Mouse (Mus musculus): ENCODE data around the gene Hnrnpab. TPM values are rescaled to one million over a fixed set of nuclear protein-coding genes. Genes with fewer than 3 reads are reported as not detected.
"Not testable (repeated sequence)": the region's sequence is repeated elsewhere in the genome, so short reads cannot be mapped to it uniquely, and the experiment has no call there.

Hnrnpab gene
- polyA plus RNA-seq, 1 experiment from 2014 or later, result 152 TPM

GRCm38 (mm10) chr11:51614256-51614655 lies 7.6 kb upstream of the Hnrnpab start:
- no peaks in the 10 kb centered on the region for H3K9me3 ChIP-seq (ENCODE audit: low read length)
- peak overlapping the region; percentile 96 for H3K27ac ChIP-seq (ENCODE audit: low read length)
- 69% methylated on average over 8 of the region's 8 CpGs for WGBS
- no peak overlapping the region for H3K4me3 ChIP-seq (ENCODE audit: low read depth, low read length)
- H3K27me3 ChIP-seq (replicated peaks; ENCODE audit: insufficient read depth, low read length), result no peaks in the 10 kb centered on the region
- no peaks in the 10 kb centered on the region for H3K36me3 ChIP-seq (ENCODE audit: insufficient read depth, low read length)
- TF ChIP-seq CTCF (IDR thresholded peaks at IDR 0.05) (no peak; the same call in 1 of the 2 replicates), EP300 (IDR thresholded peaks at IDR 0.05) (no peak)
- DNase-seq (ENCODE audit: low spot score), result no peak
- ATAC-seq, result no peak
- no peak overlapping the region for H3K9ac ChIP-seq (replicated peaks; ENCODE audit: low read depth)
- H3K4me2 ChIP-seq (replicated peaks; ENCODE audit: low read depth, low read length), result no peak overlapping the region
- H3K4me1 ChIP-seq (ENCODE audit: insufficient read depth, low read depth, low read length), result peaks cover 9% of the 10 kb centered on the region; the same call in 1 of the 2 replicates

GRCm38 (mm10) chr11:51609940-51610339 lies 3.3 kb upstream of the Hnrnpab start:
- not testable (repeated sequence) for DNase-seq (ENCODE audit: low spot score); H3K27ac ChIP-seq (ENCODE audit: low read length); H3K4me2 ChIP-seq (replicated peaks; ENCODE audit: low read depth, low read length); H3K36me3 ChIP-seq (ENCODE audit: insufficient read depth, low read length); H3K9ac ChIP-seq (replicated peaks; ENCODE audit: low read depth); H3K27me3 ChIP-seq (replicated peaks; ENCODE audit: insufficient read depth, low read length); H3K4me1 ChIP-seq (ENCODE audit: insufficient read depth, low read depth, low read length); ATAC-seq; H3K4me3 ChIP-seq (ENCODE audit: low read depth, low read length); H3K9me3 ChIP-seq (ENCODE audit: low read length)
- WGBS, result 77% methylated on average over 5 of the region's 5 CpGs

GRCm38 (mm10) chr11:51609266-51609909 lies 2.7 kb upstream of the Hnrnpab start:
- Histone ChIP-seq H3K27ac (ENCODE audit: low read length) (no peak overlapping the region), H3K27me3 (replicated peaks; ENCODE audit: insufficient read depth, low read length) (no peaks in the 10 kb centered on the region), H3K4me3 (ENCODE audit: low read depth, low read length) (no peak overlapping the region), H3K36me3 (ENCODE audit: insufficient read depth, low read length) (no peaks in the 10 kb centered on the region; the same call in 1 of the 2 replicates), H3K9me3 (ENCODE audit: low read length) (no peaks in the 10 kb centered on the region), H3K4me1 (ENCODE audit: insufficient read depth, low read depth, low read length) (peaks cover 2% of the 10 kb centered on the region), H3K4me2 (replicated peaks; ENCODE audit: low read depth, low read length) (no peak overlapping the region), H3K9ac (replicated peaks; ENCODE audit: low read depth) (no peak overlapping the region)
- WGBS, result 55% methylated on average over 3 of the region's 3 CpGs
- ATAC-seq (no peak), DNase-seq (ENCODE audit: low spot score) (no peak)
- TF ChIP-seq EP300 (IDR thresholded peaks at IDR 0.05), result no peak
- TF ChIP-seq CTCF (IDR thresholded peaks at IDR 0.05), result no peak

- H3K27me3 ChIP-seq (replicated peaks; ENCODE audit: insufficient read depth, low read length), result no peaks in the 10 kb centered on the region
- H3K36me3 ChIP-seq (ENCODE audit: insufficient read depth, low read length), result peaks cover 12% of the 10 kb centered on the region; the same call in 1 of the 2 replicates
- H3K4me2 ChIP-seq (replicated peaks; ENCODE audit: low read depth, low read length), result peak overlapping the region; percentile 68
- peak overlapping the region; percentile 93 for H3K4me3 ChIP-seq (ENCODE audit: low read depth, low read length)
- peak; percentile 23 for ATAC-seq
- peak overlapping the region; percentile 96 for H3K27ac ChIP-seq (ENCODE audit: low read length)
- 7% methylated on average over 15 of the region's 15 CpGs for WGBS
- no peak for DNase-seq (ENCODE audit: low spot score)
- peak overlapping the region; percentile 72 for H3K9ac ChIP-seq (replicated peaks; ENCODE audit: low read depth)
- no peaks in the 10 kb centered on the region for H3K9me3 ChIP-seq (ENCODE audit: low read length)
- TF ChIP-seq CTCF (IDR thresholded peaks at IDR 0.05) (no peak), EP300 (IDR thresholded peaks at IDR 0.05) (no peak)
- H3K4me1 ChIP-seq (ENCODE audit: insufficient read depth, low read depth, low read length), result no peaks in the 10 kb centered on the region; the same call in 1 of the 2 replicates
Observed at GRCm38 (mm10) chr11:51607096-51607738, 570 bp upstream of the Hnrnpab start.

DNA sequence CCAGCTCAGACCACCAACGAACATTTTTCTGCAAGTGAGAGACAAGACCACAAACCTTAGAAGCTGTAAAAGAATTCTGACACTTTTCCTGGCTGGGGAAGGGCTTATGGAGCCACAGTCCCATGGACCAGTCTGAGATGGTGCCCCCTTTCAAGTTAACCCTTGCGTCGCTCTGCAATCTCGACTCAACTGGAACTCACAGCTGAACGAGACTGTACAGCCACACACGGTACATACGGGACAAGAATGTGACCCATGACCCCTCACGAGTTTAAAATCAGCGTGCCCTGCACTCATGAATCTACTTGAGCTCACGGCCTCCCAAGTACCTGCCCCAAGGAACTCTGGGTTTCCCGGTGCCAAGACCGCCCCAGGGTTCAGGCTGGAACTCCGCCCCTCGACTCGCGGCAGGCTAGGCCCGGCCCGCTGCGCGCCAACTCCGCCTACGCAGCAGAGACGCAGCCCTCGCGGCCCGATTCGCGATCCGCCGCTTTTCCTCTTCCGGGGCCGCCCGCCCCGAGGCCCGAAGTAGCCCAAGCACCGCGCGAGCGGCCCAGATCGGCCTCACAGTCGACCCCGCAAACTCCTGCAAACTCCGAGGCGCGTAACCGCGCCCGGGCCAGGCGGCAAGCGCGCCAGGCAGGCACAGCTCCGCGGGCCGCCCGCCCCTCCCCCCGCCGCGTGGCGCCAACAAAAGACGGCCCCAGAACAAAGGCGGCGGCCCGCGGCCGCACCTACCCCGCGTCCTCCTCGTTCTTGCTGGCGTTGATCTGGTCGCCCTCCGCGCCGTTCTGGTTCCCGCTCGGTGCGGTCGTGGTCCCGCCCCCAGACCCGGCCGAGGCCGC lies 823 bp downstream of the Hnrnpab start:
- Histone ChIP-seq H3K4me3 (ENCODE audit: low read depth, low read length) (peak overlapping the region; percentile 93), H3K9me3 (ENCODE audit: low read length) (no peaks in the 10 kb centered on the region), H3K27ac (ENCODE audit: low read length) (peak overlapping the region; percentile 96), H3K9ac (replicated peaks; ENCODE audit: low read depth) (peak overlapping the region; percentile 88), H3K4me1 (ENCODE audit: insufficient read depth, low read depth, low read length) (no peaks in the 10 kb centered on the region; the same call in 1 of the 2 replicates), H3K4me2 (replicated peaks; ENCODE audit: low read depth, low read length) (peak overlapping the region; percentile 68), H3K27me3 (replicated peaks; ENCODE audit: insufficient read depth, low read length) (no peaks in the 10 kb centered on the region), H3K36me3 (ENCODE audit: insufficient read depth, low read length) (peaks cover 25% of the 10 kb centered on the region; the same call in 1 of the 2 replicates)
- DNase-seq (ENCODE audit: low spot score) (peak; percentile 97), ATAC-seq (peak; percentile 87)
- TF ChIP-seq EP300 (IDR thresholded peaks at IDR 0.05) (0 out of 2 replicates have a peak, but pooled peaks have one; percentile 8), CTCF (IDR thresholded peaks at IDR 0.05) (no peak)
- 1% methylated on average over 67 of the region's 81 CpGs for WGBS

DNA sequence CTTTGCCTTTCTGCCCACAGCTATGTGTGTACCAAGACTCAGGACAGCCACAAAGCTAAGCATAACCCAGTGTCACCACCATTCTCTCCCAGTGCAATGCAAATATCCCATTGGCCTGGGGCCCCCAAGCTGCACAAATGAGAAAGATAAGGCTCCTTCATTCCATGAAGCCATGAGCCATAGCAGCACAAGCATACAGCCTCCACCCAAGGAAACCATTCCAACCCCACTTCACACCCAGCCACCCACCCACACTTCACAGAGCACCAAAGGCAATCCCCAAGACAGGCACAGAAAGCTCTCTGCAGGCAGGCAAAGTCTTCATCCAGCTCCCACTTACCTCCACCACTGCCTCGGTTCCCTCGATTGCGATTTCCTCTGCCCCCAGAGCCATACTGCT lies 4.4 kb downstream of the Hnrnpab start:
- no peak overlapping the region for H3K9ac ChIP-seq (replicated peaks; ENCODE audit: low read depth)
- no peak for ATAC-seq
- H3K9me3 ChIP-seq (ENCODE audit: low read length), result no peaks in the 10 kb centered on the region
- 80% methylated on average over 3 of the region's 3 CpGs for WGBS
- H3K27ac ChIP-seq (ENCODE audit: low read length), result no peak overlapping the region
- H3K4me3 ChIP-seq (ENCODE audit: low read depth, low read length), result no peak overlapping the region
- H3K36me3 ChIP-seq (ENCODE audit: insufficient read depth, low read length), result peaks cover 34% of the 10 kb centered on the region; the same call in 1 of the 2 replicates
- no peak overlapping the region for H3K4me2 ChIP-seq (replicated peaks; ENCODE audit: low read depth, low read length)
- H3K4me1 ChIP-seq (ENCODE audit: insufficient read depth, low read depth, low read length), result no peaks in the 10 kb centered on the region; the same call in 1 of the 2 replicates
- TF ChIP-seq EP300 (IDR thresholded peaks at IDR 0.05) (no peak), CTCF (IDR thresholded peaks at IDR 0.05) (no peak)
- no peak for DNase-seq (ENCODE audit: low spot score)
- no peaks in the 10 kb centered on the region for H3K27me3 ChIP-seq (replicated peaks; ENCODE audit: insufficient read depth, low read length)
